Mouse (Mus musculus) CH12.LX (cell line): ENCODE data around the gene Galr2. TPM values are rescaled to one million over a fixed set of nuclear protein-coding genes. Genes with fewer than 3 reads are reported as not detected.
A peak's percentile ranks its signal among the peaks of the same experiment; 100 is the strongest.

ENCODE experiments used
- DNase-seq: peaks from one replicate; pipeline ENCODE4 v3.0.0-alpha.2; 2013; ENCODE audit errors: extremely low read depth
- H3K27ac ChIP-seq: 2 replicates; pipeline ENCODE4 v1.5.1; 2012; ENCODE audit warnings: low read depth, mild to moderate bottlenecking, control low read depth, moderate library complexity; ENCODE audit not compliant: insufficient read depth
- H3K27me3 ChIP-seq: replicated peaks from 2 replicates; pipeline ENCODE3; 2012; ENCODE audit warnings: inconsistent platforms
- H3K36me3 ChIP-seq, 2 experiments: replicated peaks in 1 of 2; 2 replicates each; pipeline versions ENCODE3 to v1.6.1; 2012; ENCODE audit warnings: inconsistent platforms in 1 of 2, low read length in 1 of 2, mild to moderate bottlenecking in 1 of 2, mixed read lengths in 1 of 2, moderate library complexity in 1 of 2; ENCODE audit not compliant: control insufficient read depth in 1 of 2, insufficient read depth in 1 of 2
- H3K4me1 ChIP-seq, 2 experiments: 2 replicates each; pipeline ENCODE4 v1.6.1; 2012; ENCODE audit warnings: inconsistent platforms in 1 of 2, moderate library complexity in 1 of 2; ENCODE audit not compliant: insufficient read depth in 2 of 2, control insufficient read depth in 1 of 2
- H3K4me2 ChIP-seq: 2 replicates; pipeline ENCODE4 v1.6.1; 2012; ENCODE audit warnings: low read depth, mild to moderate bottlenecking, control low read depth; ENCODE audit not compliant: poor library complexity, insufficient read depth, severe bottlenecking
- H3K4me3 ChIP-seq, 3 experiments: fragments of 150-350 bp in 1 of 3; sonication (generic) in 1 of 3; replicated peaks in 1 of 3; 2 replicates each; pipeline versions ENCODE3 to v1.5.1; 2011 to 2012; ENCODE audit warnings: low read depth in 2 of 3, low read length in 2 of 3, mild to moderate bottlenecking in 2 of 3, moderate library complexity in 2 of 3, control low read depth in 1 of 3, improper control_type of control experiment in 1 of 3, inconsistent platforms in 1 of 3, mixed read lengths in 1 of 3; ENCODE audit not compliant: poor library complexity in 1 of 3
- H3K79me2 ChIP-seq: replicated peaks from 2 replicates; pipeline ENCODE4 v1.6.1; 2012; ENCODE audit warnings: mild to moderate bottlenecking, moderate library complexity; ENCODE audit not compliant: control insufficient read depth, poor library complexity, insufficient read depth, severe bottlenecking; ENCODE audit errors: extremely low read depth
- H3K9ac ChIP-seq: 2 replicates; pipeline ENCODE4 v1.6.1; 2012; ENCODE audit warnings: low read depth, mild to moderate bottlenecking, control low read depth, moderate library complexity; ENCODE audit not compliant: insufficient read depth
- H3K9me3 ChIP-seq: replicated peaks from 2 replicates; pipeline ENCODE3; 2012; ENCODE audit warnings: low read length, inconsistent platforms, mixed read lengths
- CTCF ChIP-seq, 2 experiments: IDR thresholded peaks in 1 of 2; conservative IDR thresholded peaks in 1 of 2; 2 replicates each; pipeline ENCODE4 v1.5.1; 2011 to 2012; ENCODE audit warnings: low read depth in 2 of 2, low read length in 2 of 2, improper control_type of control experiment in 1 of 2, inconsistent platforms in 1 of 2, mild to moderate bottlenecking in 1 of 2, moderate library complexity in 1 of 2
- EP300 ChIP-seq: IDR thresholded peaks from 2 replicates; pipeline ENCODE4 v1.6.1; 2011; ENCODE audit warnings: low read length, improper control_type of control experiment
- HCFC1 ChIP-seq: IDR thresholded peaks from 2 replicates; pipeline ENCODE4 v1.6.1; 2012; ENCODE audit warnings: low read depth, mild to moderate bottlenecking, inconsistent platforms, low read length, improper control_type of control experiment
- JUN ChIP-seq: IDR thresholded peaks from 2 replicates; pipeline ENCODE4 v1.6.1; 2011; ENCODE audit warnings: low read depth, mild to moderate bottlenecking, low read length, improper control_type of control experiment, moderate library complexity; ENCODE audit not compliant: insufficient read depth
- KAT2A ChIP-seq: IDR thresholded peaks from 2 replicates; pipeline ENCODE4 v1.6.1; 2012; ENCODE audit warnings: low read length, improper control_type of control experiment, inconsistent platforms; ENCODE audit not compliant: insufficient replicate concordance
- MAFK ChIP-seq: IDR thresholded peaks from 2 replicates; pipeline ENCODE4 v1.6.1; 2011; ENCODE audit warnings: low read length, improper control_type of control experiment; ENCODE audit not compliant: insufficient replicate concordance
- MAX ChIP-seq: IDR thresholded peaks from 2 replicates; pipeline ENCODE4 v1.6.1; 2011; ENCODE audit warnings: low read length, improper control_type of control experiment
- MXI1 ChIP-seq: IDR thresholded peaks from 2 replicates; pipeline ENCODE4 v1.6.1; 2011; ENCODE audit warnings: mild to moderate bottlenecking, low read depth, low read length, improper control_type of control experiment
- NELFE ChIP-seq: IDR thresholded peaks from 2 replicates; pipeline ENCODE4 v1.6.1; 2011; ENCODE audit warnings: low read depth, low read length, improper control_type of control experiment
- NRF1 ChIP-seq: IDR thresholded peaks from 2 replicates; pipeline ENCODE4 v1.6.1; 2014; ENCODE audit warnings: low read depth, mild to moderate bottlenecking, inconsistent platforms, low read length, improper control_type of control experiment, moderate library complexity
- POLR2A ChIP-seq: IDR thresholded peaks from 2 replicates; pipeline ENCODE4 v1.6.1; 2011; ENCODE audit warnings: low read depth, mild to moderate bottlenecking, improper control_type of control experiment, low read length
- POLR2AphosphoS2 ChIP-seq: IDR thresholded peaks from 2 replicates; pipeline ENCODE4 v1.6.1; 2011; ENCODE audit warnings: low read depth, low read length, improper control_type of control experiment
- TCF12 ChIP-seq: IDR thresholded peaks from 2 replicates; pipeline ENCODE4 v1.6.1; 2014; ENCODE audit warnings: low read depth, mild to moderate bottlenecking, inconsistent platforms, low read length, improper control_type of control experiment
- USF1 ChIP-seq: IDR thresholded peaks from 2 replicates; pipeline ENCODE4 v1.6.1; 2014; ENCODE audit warnings: low read depth, mild to moderate bottlenecking, inconsistent platforms, low read length, improper control_type of control experiment
- ZKSCAN1 ChIP-seq: IDR thresholded peaks from 2 replicates; pipeline ENCODE4 v1.6.1; 2012; ENCODE audit warnings: low read depth, inconsistent platforms, low read length, improper control_type of control experiment, borderline replicate concordance
- dilution Hi-C: fragments of 300-500 bp; cut with MboI; formaldehyde crosslinking; loops from 2 replicates; pipeline ENCODE4 v1.14.3; 2020; ENCODE audit warnings: low sequenced_read_pairs; ENCODE audit not compliant: extremely low pct_unique_long_range_greater_than_20kb, extremely low pct_ligation_motif_present
- in situ Hi-C: fragments of 300-500 bp; cut with MboI; formaldehyde crosslinking; loops from 3 replicates; pipeline ENCODE4 v1.14.3; 2019; ENCODE audit warnings: low sequenced_read_pairs, low pct_ligation_motif_present, low pct_unique_long_range_greater_than_20kb, mixed read lengths
- polyA plus RNA-seq: library from polyadenylated mRNA; unstranded; fragments of >175 nt; gene quantifications from 2 replicates; pipeline ENCODE4 v1.2.1, GENCODE M21; 2012; ENCODE audit warnings: low read depth; ENCODE audit not compliant: insufficient read length
- total RNA-seq, 2 experiments: library from RNA; depleted of rRNA; stranded (reverse); fragments of 300-350 nt in 1 of 2; fragments of >200 nt in 1 of 2; gene quantifications; 2 replicates each; pipeline ENCODE4 v1.2.3; 2012 to 2014

Gene Galr2
- total and polyA plus RNA-seq, 3 experiments, result 0.21 to 1.6 (median 0.85) TPM

- H3K79me2 ChIP-seq, result no peaks in the 10 kb centered on the region
- H3K36me3 ChIP-seq, result peaks cover 87 to 99% of the 10 kb centered on the region in 2 experiments
- H3K27ac ChIP-seq, result no peak overlapping the region
- no peak for DNase-seq
- H3K9me3 ChIP-seq, result no peaks in the 10 kb centered on the region
- no peak overlapping the region for H3K9ac ChIP-seq
- no peaks in the 10 kb centered on the region for H3K27me3 ChIP-seq
- no peak overlapping the region for H3K4me2 ChIP-seq
- H3K4me1 ChIP-seq, result peaks cover 0 to 3% of the 10 kb centered on the region in 2 experiments; a peak in 1 of 4 replicates
- no peak for TF ChIP-seq POLR2AphosphoS2
- 0 out of 2 replicates have a peak, but pooled peaks have one; percentile 14 for TF ChIP-seq POLR2A
- H3K4me3 ChIP-seq, result no peak overlapping the region
- dilution Hi-C loops, result no loop called here
- in situ Hi-C loops, result no loop called here
Measured at GRCm38 (mm10) chr11:116247502-116248222, 33.1 kb upstream of the Galr2 start.

- Histone ChIP-seq H3K4me1 (peaks cover 11 to 27% of the 10 kb centered on the region in 2 experiments), H3K9ac (no peak overlapping the region), H3K4me2 (no peak overlapping the region), H3K9me3 (no peaks in the 10 kb centered on the region), H3K4me3 (no peak overlapping the region), H3K27ac (no peak overlapping the region), H3K36me3 (peaks cover 87 to 97% of the 10 kb centered on the region in 2 experiments), H3K27me3 (no peaks in the 10 kb centered on the region), H3K79me2 (peaks cover 7% of the 10 kb centered on the region; the same call in 1 of the 2 replicates)
- TF ChIP-seq MAFK, result no peak
- TF ChIP-seq ZKSCAN1, result no peak
- no peak for TF ChIP-seq NRF1
- TF ChIP-seq MXI1, result no peak
- no peak for TF ChIP-seq MAX
- TF ChIP-seq NELFE, result no peak
- no peak for TF ChIP-seq EP300
- no peak for TF ChIP-seq TCF12
- no peak for TF ChIP-seq KAT2A
- no peak for TF ChIP-seq HCFC1
- TF ChIP-seq CTCF (conservative IDR thresholded peaks at IDR 0.05 in 1 of 2, IDR thresholded peaks at IDR 0.05 in 1 of 2; ENCODE audit: low read depth in 2 of 2, low read length in 2 of 2), result no peak
- TF ChIP-seq JUN, result no peak
- TF ChIP-seq USF1, result no peak
- DNase-seq, result no peak
- in situ Hi-C loops, result no loop called here
- dilution Hi-C loops, result no loop called here
Measured at GRCm38 (mm10) chr11:116250898-116251297, 29.8 kb upstream of the Galr2 start.
